Mouse (Mus musculus) adrenal gland, postnatal 4 days (tissue): ENCODE measurements around the gene Ezr. TPM values are rescaled to one million over a fixed set of nuclear protein-coding genes. Genes with fewer than 3 reads are reported as not detected.
"Not testable (repeated sequence)": the region's sequence is repeated elsewhere in the genome, so short reads cannot be mapped to it uniquely, and the experiment has no call there.

Experiments used
- DNase-seq, 2 experiments: peaks; one replicate each; pipeline ENCODE4 v3.0.0; 2021 to 2022; ENCODE audit warnings: low spot score in 2 of 2, mixed read lengths in 2 of 2
- total RNA-seq, 2 experiments: library from RNA; stranded (reverse); gene quantifications; 2 replicates each; pipeline ENCODE4 v1.2.3; 2021

The Ezr gene
- total RNA-seq, 2 experiments from 2014 or later: 23.7 to 60.5 TPM

DNA sequence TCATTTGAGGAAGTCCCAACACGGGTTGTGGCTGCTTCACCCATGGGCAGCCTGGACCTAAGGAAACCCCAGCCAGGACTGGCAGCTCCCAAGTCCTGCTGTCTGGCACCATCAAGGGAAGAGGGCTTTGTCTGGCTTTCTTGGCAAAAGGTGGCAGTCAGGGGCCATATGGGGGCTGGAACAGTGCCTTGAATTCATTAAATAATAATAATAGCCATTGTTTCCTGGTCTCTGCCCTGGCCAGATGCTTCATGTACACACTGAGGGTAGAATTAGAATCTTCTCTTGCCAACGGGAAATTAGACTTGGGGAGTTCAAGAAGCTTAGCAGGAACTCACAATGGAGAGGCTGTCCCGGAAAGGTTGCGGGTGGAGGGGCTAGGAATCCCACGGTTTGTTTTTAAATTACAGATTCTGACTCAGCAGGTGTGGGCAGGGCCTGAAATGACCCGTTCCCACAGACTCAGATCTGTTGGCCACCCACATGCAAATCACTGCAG lies 53.3 kb downstream of the Ezr start:
- no peak for DNase-seq

DNA sequence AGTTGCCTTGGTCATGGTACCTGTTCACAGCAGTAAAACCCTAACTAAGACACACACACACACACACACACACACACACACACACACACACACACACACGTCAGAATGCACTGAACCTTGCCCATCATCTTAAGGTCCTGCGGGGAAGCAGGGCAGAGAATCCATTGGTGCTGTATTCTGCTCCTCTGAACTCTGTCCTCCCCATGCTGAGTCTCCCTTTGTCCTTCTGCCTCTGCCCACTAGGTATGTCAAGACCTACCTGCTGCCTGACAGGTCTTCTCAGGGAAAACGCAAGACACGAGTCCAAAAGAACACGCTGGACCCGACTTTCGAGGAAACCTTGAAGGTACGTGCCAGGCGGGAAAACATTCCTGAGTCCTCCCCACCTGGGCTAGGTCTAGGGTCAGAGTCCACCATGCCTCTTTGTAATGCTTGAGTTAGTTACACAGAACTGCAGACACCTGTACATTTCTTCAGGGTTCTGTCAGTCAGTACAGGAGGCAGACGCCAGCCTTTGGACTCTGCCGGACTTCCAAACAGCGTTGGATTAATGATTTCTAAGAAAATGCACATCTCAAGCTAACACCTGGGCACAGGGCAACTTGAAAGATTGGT lies 54.5 kb downstream of the Ezr start:
- no peak for DNase-seq

DNA sequence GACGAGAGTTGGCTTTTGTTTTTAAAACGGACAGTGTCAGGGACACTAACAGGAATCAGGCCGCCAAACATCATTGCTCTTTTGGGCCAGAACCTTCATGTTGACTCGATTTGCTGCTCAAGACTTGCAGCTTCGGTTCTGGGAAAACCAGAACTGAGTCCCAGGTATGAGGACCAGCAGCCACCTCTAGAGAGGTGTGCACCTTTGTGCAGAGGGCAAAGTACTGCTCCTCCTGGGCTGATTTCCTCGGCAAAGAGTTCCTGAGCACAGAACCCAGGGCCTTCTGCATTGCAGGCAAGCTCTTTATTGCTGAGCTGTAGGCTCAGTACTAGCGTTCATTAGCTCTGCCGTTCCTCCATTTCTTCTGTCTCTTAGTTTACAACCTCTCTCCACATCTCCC lies 68.6 kb downstream of the Ezr start:
- not testable (repeated sequence) for DNase-seq

DNA sequence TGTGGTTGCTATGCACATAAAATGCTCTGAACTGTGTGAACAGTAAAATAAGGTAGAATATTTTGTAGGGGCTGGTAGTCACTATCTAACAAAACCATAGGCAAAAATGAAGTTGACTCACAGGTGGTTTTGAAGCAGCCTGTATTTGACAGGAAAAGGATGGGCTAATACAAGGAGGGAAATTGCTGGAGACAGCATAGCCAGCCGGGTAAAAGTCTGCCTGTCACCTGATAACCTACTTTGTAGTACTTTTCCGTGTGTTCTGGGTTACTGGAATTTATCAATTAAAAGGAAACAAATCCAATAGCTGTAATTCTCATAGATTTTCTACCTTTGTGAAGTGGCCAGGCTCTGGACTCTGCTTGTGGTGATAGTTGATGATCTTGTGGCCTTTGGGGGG lies 69.1 kb downstream of the Ezr start:
- not testable (repeated sequence) for DNase-seq

DNA sequence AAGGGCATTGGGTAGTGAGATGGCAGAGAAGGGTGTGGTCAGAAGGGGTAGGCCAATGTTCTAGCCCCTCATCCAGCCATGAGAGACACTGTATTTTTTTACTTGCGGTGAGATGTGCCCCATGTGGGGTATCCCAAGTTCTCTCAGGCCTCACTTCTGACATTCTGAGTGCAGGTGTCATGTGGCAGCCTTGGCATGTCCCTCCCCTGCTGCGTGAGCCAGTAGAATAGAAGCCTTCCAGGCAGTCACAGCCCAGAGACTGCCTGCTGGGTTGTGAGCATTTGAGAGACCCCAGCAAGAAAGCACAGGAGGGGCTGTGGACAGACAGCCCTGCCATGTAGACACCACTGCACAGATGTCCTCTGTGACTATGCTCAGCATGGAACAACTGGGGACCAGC lies 74.4 kb downstream of the Ezr start:
- DNase-seq: not testable (repeated sequence)

DNA sequence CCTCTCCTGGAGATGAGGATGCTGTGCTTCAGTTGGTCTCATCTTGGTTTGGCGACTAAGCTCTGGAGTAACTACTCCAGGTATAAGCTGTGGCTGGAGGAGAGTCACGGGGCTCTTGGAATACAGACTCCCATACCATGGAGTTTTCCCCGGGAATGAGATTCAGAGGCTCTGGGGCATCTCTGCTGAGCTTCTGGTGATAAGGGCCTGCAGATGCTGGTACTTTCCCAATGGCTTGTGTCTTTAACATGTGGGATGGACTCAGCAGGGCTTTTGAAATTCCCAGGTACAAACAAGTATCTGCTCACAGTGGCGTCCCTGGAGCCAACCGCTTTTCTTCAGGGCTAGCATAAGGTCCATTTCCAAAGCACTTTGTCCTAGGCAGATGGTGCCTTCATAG lies 75.2 kb downstream of the Ezr start:
- DNase-seq: not testable (repeated sequence)

DNA sequence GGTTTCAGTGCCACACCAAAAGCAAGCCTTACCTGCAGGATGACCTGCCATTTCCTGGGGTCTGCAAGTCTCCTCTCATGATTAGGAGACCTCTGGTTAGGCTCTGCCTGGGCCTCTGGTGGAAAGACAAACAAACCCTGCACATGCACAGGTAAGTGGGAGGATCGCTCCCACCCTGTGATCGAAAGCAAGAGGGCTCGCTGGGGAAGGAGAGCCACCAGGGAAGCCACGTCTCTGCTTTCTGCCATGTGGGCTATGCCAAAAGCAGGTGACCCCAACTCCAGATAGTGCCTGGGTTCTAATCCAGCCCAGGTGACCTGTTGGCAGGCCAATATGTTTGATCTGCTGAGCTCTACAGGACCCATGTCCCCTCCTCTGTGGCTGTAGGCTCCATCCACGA lies 76.1 kb downstream of the Ezr start:
- DNase-seq: not testable (repeated sequence)

DNA sequence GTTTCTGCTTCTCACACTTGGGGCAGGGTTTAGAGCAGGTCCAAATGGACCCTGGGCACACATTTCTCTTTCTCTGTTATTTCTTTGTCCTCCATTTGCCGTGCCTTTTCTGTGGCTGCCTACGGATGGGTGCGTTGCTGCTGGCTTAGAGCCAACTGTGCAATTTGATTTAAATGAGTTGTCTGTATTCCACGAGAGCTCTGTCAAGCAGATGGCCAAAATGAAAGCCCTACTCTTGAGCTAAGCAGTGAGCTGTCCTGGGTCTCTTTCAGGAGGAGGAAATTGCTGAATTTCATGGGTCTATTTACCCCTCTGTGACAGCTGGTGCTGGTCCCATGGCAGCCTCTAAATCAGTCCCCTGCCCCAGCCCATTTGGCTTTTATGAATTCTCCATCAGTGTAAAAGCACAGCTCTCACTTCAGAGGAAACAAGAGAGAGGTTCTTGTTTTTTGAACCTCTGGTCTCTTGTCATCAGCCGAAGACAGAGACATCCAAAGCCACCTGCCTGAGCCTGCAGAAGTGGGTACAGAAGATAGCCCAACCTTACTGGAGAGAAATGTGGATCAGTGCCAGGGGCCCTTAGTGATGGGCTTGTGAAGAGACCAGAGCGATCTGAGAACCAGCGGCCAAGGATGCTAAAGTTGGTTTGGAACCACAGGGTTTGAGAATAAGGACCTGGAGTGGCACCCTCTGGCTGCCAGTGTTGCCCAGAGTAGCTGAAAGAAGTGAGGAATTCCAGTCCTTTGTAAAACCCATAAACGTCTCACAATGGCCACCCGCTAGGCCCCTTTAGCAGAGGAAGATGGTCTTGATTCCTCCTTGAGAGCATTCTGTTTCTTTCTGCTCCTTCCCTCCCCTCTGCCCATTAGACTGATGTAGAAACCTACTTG lies 79.0 kb downstream of the Ezr start:
- DNase-seq: not testable (repeated sequence)

DNA sequence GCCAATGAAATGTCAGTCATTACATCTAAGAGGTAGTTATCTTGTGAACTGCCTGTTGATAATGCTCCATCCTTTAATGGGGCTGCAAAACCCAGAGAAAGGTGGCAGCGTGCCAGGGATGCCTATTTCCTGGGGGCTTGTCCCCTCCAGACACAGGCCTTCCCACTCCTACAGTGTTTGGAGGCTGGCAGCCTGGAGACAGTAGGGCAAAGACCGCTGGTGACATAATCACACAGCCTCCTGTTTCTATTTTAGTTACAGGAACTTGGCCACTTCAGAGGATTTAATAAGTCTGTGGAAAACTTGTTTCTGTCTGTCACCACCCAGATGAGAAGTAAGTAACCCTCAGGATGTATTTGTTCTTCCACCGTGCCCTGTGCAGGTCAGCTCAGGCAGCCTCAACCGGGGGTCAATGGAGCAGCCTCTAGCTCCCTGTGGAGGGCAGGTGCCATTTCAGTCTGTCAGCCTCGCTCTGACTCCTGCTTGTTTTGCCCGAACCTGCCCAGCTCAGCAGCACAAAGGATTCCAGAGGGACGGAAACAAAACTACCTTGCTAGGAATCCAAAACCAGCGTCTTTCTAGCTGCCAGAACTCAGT lies 79.9 kb downstream of the Ezr start:
- not testable (repeated sequence) for DNase-seq

DNA sequence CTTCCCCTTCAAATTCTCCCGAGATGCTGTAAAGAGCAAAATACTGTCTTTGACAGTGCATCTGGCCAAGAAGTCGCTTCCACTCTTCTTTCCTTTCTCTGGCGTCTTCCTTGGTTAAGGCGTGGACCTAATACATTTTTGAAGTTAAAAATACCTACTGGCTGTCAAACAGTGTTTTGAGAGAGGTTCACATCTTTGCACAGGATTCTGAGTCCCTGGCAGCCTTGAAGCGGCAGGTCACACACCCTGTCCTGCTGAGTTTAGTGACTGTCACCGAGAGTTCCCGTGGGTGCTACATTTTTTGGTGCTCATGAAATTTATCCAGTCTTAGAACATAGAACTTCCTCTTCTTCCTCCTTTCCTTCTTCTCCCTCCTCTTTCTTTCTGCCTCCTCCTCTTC lies 82.5 kb downstream of the Ezr start:
- not testable (repeated sequence) for DNase-seq

DNA sequence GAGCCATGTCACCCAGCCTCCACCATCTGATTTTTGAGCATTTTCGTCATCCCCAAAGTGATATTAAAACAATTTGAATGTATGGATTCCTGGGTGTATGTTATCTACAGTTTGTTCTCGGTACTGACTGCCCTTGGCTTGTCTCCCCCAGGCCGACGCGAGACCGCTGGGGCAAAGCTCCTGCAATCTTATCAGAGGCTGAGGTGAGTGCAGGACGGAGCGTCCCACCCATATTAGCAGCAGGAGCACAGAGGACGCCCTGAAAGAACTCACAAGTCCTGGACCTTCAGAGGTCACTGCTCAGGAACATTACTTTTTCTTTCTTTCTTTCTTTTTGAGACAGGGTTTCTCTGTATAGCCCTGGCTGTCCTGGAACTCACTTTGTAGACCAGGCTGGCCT lies 83.1 kb downstream of the Ezr start:
- DNase-seq: not testable (repeated sequence)

DNA sequence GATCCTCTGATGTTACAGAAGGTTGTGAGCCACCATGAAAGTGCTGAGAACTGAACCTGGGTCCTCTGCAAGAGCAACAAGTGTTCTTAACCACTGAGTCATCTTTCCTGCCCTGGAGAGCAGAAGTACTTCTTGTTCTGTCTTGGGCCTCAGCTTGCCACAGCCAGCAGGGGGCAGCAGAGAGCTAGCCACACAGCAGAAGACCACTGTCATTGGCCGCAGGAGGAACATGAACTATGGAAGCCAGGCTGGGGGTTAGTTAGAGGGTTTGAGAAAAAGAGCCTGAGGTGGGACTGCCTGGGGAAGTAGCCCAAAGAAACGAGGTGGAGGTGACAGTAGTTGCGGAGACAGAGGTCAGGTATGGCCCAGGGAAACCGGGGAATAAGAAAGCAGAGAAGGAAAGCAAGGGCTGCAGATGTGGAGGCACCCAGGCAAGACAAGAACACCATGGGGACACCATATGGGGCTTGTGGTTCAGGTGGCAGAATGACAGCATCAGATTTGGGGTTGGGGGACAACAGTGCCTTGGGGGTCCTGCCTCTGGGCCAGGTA lies 85.3 kb downstream of the Ezr start:
- DNase-seq: not testable (repeated sequence)

DNA sequence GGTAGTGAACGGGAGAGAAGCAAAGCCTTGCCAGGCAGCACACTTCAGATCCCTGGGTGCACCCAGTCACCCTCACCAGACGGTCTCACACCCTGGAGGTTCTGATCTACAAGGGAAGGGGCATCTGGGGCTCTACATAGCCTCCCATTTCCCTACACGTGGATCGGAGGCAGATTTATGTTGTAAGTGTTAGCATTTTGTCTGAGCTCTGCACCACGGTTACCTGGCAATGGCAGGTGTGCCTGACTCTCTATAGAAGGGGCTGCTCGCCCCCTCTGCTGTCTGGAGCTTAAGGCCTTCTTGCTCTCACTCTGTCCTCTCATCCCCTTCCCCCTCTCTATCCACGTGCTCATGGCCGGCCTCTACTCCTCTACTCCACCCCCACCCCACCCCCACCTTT lies 86.1 kb downstream of the Ezr start:
- not testable (repeated sequence) for DNase-seq

DNA sequence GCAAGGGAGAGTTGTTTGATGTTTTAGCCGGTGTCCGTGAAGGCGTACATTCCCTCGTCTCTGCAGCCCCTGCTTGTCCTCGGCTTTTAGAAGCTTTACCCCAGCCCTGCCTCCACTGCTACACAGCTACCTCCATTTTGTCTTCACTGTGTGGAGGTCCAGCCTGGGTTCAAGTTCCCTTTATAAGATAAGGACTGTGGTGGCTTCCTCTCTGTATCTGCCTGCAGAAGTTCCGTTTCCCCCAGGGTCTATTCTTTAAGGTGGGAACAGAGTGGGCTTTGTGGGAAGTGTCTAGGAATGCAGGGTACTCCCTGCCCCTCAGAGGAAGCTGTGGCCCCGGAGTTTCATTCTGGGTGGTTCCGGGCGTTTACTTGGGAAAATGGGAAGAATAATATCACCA lies 86.9 kb downstream of the Ezr start:
- DNase-seq: not testable (repeated sequence)

DNA sequence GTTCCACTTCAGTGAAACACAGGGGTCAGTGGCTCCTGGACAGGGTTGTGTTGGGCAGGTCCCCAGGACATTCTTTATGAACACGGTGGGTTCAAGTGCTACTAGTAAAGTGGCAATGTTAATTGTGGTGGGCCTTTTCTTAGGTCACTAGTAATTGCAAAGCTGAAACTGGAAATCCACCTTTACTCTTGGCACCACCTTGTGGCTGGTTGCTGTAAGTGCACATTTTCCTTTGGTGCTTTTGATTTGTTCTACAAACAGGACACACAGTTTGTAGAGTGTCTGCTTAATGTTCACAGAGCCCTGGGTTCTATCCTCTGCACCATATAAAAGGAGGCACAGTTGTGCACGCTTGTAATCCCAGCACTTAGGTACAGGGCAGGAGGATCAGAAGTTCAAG lies 91.0 kb downstream of the Ezr start:
- DNase-seq: peak; percentile 72 to 74

DNA sequence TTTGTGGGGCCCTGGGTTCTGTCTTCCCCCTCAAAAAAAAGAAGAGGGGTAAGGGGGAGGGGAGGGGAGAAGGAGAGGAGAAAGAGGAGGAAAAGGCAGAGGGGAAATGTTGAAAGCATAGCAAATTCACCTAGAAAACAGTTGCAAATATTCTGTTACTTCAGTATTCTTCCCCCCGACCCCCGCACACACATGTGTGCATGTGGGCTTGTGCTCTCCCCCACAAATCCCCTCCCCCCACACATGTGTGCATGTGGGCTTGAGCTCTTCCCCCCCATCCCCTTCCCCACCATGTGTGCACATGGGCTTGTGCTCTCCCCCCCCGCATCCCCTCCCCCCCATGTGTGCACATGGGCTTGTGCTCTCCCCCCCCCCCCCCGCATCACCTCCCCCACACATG lies 93.2 kb downstream of the Ezr start:
- not testable (repeated sequence) for DNase-seq

Other genes starting within 250 kb of the Ezr start
- gene Dynlt1c, start 181.1 kb downstream of the Ezr start, total RNA-seq: 10 to 100 TPM; 29.7 to 30.9 TPM
- 100 to 1,000 TPM; 215 to 228 TPM for gene Dynlt1f, start 126.9 kb downstream of the Ezr start, total RNA-seq
- under 1 TPM; 0.68 to 0.73 TPM for gene Sytl3, start 123.7 kb downstream of the Ezr start, total RNA-seq
- gene Rsph3b, start 165.9 kb upstream of the Ezr start, total RNA-seq: 10 to 100 TPM; 38.7 to 41.4 TPM
- 10 to 100 TPM; 23.2 to 24.2 TPM for gene Tagap1, start 178.4 kb upstream of the Ezr start, total RNA-seq
- 100 to 1,000 TPM; 419 to 423 TPM for gene Rnaset2b, start 187.8 kb upstream of the Ezr start, total RNA-seq
- gene Gm49721, start 196.1 kb upstream of the Ezr start, total RNA-seq: under 1 TPM; 0.37 to 0.45 TPM
- not detected for gene Gm1604a, start 242.8 kb upstream of the Ezr start, total RNA-seq